Mouse (Mus musculus) mouse embryonic stem cell (cell line): ENCODE measurements at regions not wholly inside any gene's neighbourhood (a gene's known extent, or its start where the extent isn't known, plus 50 kb on each side); places are given as distances from the start of the nearest gene placed in this dataset.

Source experiments
- in situ Hi-C, 2 experiments: fragments of 300-500 bp; cut with MboI; formaldehyde crosslinking; loops; 1 replicate in 1 of 2; 3 replicates in 1 of 2; pipeline ENCODE4 v1.14.3; 2019 to 2020; ENCODE audit warnings: low sequenced_read_pairs in 2 of 2, low pct_unique_long_range_greater_than_20kb in 1 of 2, mixed read lengths in 1 of 2; ENCODE audit not compliant: unreplicated experiment in 1 of 2

DNA sequence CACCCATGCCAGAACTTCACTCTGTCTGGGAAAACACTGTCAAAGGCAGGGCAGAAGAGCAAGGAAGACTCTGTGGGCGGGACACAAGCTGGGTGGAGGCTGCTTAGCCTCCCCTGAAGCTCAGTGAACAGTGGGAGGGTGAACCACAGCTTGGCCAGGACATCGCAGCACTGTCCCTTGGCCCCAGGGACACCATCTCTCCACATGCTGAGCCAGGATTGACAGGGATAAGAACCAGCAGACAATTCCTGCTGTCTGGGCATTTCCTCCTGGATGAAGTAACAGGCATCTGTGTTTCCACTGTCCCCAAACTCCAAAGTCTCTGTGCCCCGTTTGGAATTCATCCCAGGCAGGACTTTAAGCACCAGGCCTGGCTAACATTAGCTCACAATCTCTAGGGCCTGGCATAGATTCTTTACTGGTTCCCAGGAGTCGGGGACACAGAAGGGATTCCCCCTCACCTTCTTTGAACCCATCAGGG, 148.3 kb upstream of the Zmiz1 start:
- in situ Hi-C loops, result no loop called here

- in situ Hi-C loops, result no loop called here
These were observed 147.5 kb upstream of the Zmiz1 start for GRCm38 (mm10) chr14:25311475-25311874.

DNA sequence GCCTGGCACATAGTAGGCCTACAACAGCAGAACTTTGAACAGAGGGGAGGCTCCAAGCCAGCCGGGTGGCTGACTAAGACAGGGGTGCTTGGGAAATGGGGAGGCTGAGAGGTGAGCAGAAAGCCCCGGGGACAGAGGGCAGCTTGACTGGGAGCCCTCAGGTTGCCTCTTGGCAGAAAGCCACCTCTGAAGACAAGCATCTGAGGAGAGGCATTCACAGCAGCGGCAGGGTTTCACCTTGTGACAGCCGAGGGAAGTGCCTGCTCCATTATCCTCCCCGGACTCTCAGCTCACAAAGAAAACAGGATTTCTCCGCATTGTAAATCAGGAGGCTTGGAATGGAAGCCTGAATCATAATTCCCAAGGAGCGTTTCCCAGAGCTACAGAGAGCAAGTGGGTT, 146.8 kb upstream of the Zmiz1 start:
- in situ Hi-C loops, result no loop called here

DNA sequence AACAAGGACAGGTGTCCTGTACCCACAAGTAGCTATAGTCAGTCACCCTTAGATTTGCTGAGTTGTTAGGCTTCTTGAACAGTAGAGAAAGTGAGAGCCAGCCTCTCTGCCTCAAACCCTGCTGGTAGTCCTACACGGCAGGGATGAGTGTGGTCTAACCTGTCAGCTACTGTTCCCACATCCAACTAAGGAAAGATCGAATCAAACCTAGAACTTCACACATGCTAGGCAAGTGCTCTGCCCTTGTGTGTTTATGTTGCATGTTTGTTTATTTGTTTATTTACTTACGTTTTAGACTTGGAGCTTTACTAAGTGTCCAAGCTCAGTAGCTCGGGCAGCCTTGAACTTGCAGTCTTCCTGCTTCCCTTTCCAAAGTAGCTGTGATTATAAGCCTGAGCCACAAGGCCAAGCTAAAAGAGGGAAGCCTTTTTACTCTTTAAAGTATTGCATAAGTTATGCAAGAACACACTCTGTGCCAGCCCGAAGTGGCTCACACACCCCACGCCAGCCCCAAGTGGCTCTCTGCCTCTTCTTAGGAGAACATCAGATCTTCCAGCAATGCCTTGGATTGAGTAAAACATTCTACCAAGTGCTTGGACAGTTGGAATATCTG, 146.1 kb upstream of the Zmiz1 start:
- in situ Hi-C loops, result no loop called here

DNA sequence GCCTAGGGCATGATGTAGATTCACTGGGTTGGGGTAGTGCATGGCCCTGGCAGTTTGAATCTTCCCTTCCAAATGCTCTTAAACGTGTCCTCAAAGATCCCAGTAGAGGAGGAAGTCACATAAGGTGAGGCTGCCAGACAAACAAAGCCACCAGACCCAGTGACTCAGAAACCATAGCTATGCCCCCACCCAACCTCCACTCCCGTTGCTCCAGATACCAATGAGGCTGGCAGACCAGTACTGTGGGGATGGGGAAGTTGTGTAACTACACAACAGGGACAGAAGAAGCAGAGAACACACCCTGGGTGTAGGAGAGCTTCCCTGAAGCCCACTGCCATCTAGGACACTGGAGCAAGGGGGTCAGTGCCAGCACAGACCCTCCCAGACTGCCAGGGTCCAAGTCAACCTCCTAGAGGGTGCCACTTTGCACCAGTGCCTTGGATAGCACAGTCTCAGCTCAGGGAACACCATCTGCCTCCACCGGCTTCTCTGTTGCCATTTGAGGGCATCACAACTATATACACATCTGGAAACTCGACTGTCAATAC, 145.2 kb upstream of the Zmiz1 start:
- in situ Hi-C loops, result no loop called here

DNA sequence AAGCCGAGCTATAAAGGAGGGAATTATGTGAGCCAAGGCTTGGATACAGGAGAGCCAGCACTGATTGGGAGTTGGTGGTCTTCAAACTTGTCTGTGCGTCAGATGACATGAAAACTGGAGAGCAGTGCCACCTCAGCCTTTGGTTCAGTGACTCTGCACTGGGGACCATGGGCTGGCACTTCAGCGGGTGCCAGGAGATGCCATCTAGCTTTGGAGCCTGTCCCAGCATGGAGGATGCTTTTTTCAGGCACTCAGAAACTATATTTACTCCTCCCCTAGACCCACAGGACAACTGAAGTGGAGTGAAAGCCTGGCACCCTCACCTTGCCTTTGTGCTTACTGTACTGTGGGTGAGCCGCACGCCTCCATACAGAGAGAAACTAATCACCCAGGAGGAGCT, 142.5 kb upstream of the Zmiz1 start:
- in situ Hi-C loops, result no loop called here

GRCm38 (mm10) chr14:25317680-25318471, 141.1 kb upstream of the Zmiz1 start:
- in situ Hi-C loops, result no loop called here

DNA sequence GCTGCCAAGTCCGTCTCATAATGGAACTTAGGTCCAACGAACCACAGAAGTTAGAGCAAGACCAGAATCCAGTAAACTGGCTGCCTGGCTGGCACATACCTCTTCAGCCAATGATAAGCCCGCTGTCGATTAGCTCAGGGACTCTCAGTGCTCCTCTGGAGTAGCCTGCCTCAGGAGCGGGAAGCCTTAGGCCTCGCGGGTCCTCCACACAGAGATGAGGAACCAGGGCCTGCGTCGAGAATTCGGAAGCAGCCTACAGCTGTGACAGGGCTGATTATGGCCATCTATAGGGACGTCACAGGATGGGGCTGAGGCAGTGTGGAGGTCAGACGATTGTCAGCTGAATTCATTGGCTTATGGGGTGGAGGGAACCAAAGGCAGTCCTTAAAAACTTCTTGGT, 140.1 kb upstream of the Zmiz1 start:
- in situ Hi-C loops, result no loop called here

DNA sequence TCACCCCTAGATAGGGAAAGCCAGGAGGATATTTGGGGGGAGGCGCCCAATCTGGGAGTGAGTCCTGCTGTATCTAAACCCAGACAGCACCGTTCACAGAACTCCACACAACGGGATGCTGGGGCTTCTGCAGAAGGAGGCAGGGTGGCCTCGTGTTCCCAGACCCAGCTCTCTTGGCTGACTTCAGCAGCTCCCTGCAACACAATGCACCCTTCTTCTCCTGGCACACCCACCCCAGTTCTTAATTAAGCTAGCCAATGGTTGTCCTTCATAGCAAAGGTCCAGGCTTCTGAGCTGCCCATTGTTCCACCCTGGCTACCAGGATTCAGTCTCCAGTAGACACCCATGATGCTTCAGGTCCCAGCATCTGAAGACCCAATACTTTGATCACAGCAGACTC, 138.8 kb upstream of the Zmiz1 start:
- in situ Hi-C loops, result no loop called here

DNA sequence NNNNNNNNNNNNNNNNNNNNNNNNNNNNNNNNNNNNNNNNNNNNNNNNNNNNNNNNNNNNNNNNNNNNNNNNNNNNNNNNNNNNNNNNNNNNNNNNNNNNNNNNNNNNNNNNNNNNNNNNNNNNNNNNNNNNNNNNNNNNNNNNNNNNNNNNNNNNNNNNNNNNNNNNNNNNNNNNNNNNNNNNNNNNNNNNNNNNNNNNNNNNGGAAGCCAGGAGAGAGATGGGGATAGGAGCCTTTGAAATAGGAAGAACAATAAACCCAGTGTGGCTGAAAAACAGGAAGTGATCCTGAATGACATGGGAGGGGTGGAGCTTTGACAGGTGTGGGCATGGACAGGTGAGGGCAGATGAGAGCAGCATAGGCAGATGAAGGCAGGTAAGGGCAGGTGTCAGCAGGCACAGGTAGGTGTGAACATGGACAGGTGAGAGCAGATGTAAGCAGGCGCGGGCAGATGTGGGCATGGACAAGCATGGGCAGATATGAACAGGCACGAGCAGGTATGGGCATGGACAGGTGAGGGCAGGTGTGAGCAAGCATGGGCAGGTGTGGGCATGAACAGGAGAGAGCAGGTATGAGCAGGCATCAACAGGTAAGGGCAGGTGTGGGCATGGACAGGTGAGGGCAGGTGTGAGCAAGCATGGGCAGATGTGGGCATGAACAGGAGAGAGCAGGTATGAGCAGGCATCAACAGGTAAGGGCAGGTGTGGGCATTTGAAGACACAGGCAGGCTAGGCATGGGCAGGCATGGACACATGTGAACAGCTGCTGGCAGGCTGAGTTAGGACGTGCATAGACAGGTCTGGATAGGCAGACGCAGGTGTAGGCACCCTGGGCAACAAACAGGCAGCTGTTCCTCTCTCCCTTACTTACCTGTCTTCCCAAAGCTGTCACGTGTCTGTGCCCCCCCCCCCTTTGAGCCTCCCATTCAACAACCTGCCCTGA, 135.2 kb upstream of the Zmiz1 start:
- in situ Hi-C loops, result no loop called here

GRCm38 (mm10) chr14:25325887-25326286, 133.1 kb upstream of the Zmiz1 start:
- in situ Hi-C loops, result no loop called here

- in situ Hi-C loops, result no loop called here
These were observed 130.8 kb upstream of the Zmiz1 start for GRCm38 (mm10) chr14:25328230-25328629.

GRCm38 (mm10) chr14:25334186-25334585, 124.8 kb upstream of the Zmiz1 start:
- in situ Hi-C loops, result no loop called here

DNA sequence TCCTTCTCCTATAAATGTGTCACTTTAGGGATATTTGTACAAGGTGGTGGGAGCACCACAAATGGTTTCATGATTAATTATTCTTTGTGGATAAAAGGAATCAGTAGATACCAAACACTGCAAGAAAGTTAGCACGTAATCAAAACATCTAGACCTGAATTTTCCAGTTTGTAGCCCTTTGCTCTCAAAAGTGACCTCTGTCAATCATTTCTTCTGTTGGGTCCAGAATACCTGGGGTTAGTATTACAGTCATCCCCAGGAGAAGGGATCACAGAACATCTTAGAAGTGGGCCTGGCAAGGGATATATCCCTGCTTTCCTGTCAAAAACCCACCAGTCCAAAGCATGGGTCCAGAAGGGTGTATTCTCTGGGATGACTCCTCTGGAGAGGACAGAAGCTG, 122.1 kb upstream of the Zmiz1 start:
- in situ Hi-C loops, result no loop called here

- in situ Hi-C loops, result no loop called here
These were observed 120.5 kb upstream of the Zmiz1 start for GRCm38 (mm10) chr14:25338404-25339051.

DNA sequence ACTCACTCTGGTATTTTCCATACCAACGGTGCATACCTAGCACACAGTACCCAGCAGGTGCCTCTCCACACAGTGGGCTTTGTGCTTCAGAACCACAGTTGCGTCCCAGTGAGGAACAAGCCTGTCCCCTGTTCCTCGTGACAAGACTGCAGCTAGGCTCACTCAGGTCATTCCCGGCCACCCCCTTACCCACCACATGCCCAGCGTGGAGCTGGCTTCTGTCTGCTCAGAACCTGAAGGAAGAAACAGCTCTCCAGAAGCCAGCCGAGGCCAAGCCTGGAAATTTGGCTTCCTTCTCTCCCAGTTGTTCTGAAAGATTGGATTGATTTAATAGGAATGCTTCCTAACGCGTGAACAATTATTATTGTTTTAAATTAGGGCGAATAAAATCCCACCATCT, 118.1 kb upstream of the Zmiz1 start:
- in situ Hi-C loops, result no loop called here

GRCm38 (mm10) chr14:25341848-25342427, 117.0 kb upstream of the Zmiz1 start:
- in situ Hi-C loops, result no loop called here
